Mouse (Mus musculus) E14TG2a.4 (cell line): ENCODE measurements around the gene Dnajc24.

Experiments
- CTCF ChIP-seq: conservative IDR thresholded peaks from 2 replicates; pipeline ENCODE4 v1.5.1; 2014; ENCODE audit warnings: low read length
- NANOG ChIP-seq: IDR thresholded peaks from 2 replicates; pipeline ENCODE4 v1.6.1; 2014; ENCODE audit warnings: borderline replicate concordance, low read length, mixed read lengths
- POU5F1 ChIP-seq: IDR thresholded peaks from 2 replicates; pipeline ENCODE4 v1.6.1; 2014; ENCODE audit warnings: low read length, borderline replicate concordance

- TF ChIP-seq CTCF = no peak
- TF ChIP-seq POU5F1 = no peak
- TF ChIP-seq NANOG = no peak
Measured at GRCm38 (mm10) chr2:106002835-106003739, at the start of gene Dnajc24.
